Mouse (Mus musculus) G1E (cell line): Measurements from ENCODE around the gene Tspan5.

Experiments
- CTCF ChIP-seq: IDR thresholded peaks from 2 replicates; pipeline ENCODE4 v1.5.1; 2012; ENCODE audit warnings: low read depth, low read length, inconsistent platforms, mixed read lengths
- TAL1 ChIP-seq: conservative IDR thresholded peaks from 2 replicates; pipeline ENCODE4 v1.6.1; 2012; ENCODE audit warnings: low read depth, low read length, inconsistent platforms, mixed read lengths

DNA sequence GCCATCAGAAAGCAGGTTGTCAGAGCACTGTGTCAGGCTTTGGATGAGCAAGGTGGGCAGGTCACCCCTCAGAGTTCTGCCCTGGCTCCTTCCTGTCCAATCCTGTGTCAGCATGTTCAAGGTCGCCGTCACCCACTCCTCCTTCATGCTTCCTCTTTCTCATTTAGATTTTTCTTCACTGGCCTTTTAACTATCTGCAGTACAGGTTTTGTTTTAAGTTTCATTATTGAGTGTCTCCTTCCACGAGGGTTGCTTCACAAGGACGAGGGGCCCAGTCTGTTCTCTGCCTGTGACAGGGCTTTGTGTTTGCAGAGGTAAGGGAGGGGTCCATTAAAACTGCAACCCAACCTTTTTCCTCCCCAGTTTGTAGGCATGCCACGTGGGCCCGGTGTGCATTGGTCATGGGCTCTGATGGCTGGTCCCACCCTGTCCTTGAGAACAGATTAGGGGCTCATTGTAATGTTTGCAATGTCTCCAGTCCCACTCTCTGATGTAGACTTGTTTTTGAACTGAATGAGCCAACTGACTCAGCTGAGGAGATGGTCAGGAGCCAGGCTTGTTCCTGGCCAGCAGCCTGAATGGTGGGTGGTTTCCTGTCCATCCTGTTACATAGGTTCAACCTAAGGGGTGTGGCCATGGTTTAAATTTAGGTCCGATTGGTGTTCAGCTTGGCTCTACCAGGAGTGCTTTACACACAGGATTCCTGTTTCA, 73.3 kb downstream of the Tspan5 start:
- TF ChIP-seq CTCF = no peak
- no peak for TF ChIP-seq TAL1
